ENCODE assay signal across 8 mouse cellular contexts in the genomic region with DNA sequence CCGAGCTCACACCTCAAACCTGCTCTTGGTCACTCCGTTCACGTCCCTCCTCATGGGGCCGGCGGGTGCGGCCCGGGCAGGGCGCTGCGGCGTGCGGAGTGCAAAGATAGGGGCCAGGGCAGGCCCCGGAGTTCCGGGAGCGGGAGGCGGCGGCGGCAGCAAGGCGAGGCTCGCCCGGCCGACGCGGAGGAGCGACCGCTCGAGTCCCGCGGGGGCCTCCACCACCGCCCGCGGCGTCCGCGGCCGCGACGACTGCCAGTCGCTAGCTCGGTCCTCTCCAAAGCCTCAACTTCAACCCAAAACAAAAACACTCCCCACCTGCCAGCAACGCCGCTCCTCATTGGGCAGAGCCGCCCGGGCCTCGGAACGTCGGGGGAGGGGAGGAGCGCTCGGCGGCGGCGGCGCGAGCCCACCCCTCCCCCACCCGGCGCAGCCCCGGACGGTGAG. TPM values are rescaled to one million over a fixed set of nuclear protein-coding genes. Genes with fewer than 3 reads are reported as not detected.
DNase-seq lines count a peak whose midpoint lies in the region; ATAC-seq and TF ChIP-seq lines count a peak whose summit lies in the region.

No protein-coding gene starts in this region.

- peak; percentile 58 for ATAC-seq in G1E (ENCODE audit: extremely low read depth, insufficient number of reproducible peaks, low FRiP score, poor library complexity, severe bottlenecking)
- ATAC-seq in forebrain, postnatal 0 days = peak; percentile 91
- ATAC-seq in hematopoietic stem cell, adult 5-6 weeks (replicated peaks in 1 of 2; ENCODE audit: insufficient read depth in 1 of 2, low FRiP score in 2 of 2, low TSS enrichment in 1 of 2, low read depth in 1 of 2, poor library complexity in 2 of 2, severe bottlenecking in 2 of 2) = peak; percentile 68
- peak; percentile 93 for ATAC-seq in lung, embryonic 16.5 days (ENCODE audit: low read depth)

- peak overlapping the region; percentile 96 for H3K27ac ChIP-seq in forebrain, postnatal 0 days (ENCODE audit: low read depth, low read length)
- peak overlapping the region; percentile 91 for H3K27ac ChIP-seq in lung, embryonic 16.5 days (ENCODE audit: low read length)

- no peaks in the 10 kb centered on the region for H3K9me3 ChIP-seq in G1E (replicated peaks)
- H3K9me3 ChIP-seq in forebrain, postnatal 0 days (ENCODE audit: low read length) = no peaks in the 10 kb centered on the region
- H3K9me3 ChIP-seq in lung, embryonic 16.5 days (ENCODE audit: control insufficient read depth, low read length) = no peaks in the 10 kb centered on the region

- no peaks in the 10 kb centered on the region for H3K27me3 ChIP-seq in G1E (ENCODE audit: insufficient read depth, low read length)
- H3K27me3 ChIP-seq in forebrain, postnatal 0 days (ENCODE audit: insufficient read depth, low read length) = no peaks in the 10 kb centered on the region
- H3K27me3 ChIP-seq in lung, embryonic 16.5 days (ENCODE audit: control insufficient read depth, insufficient read depth, low read depth, low read length) = no peaks in the 10 kb centered on the region

- peaks cover 28% of the 10 kb centered on the region for H3K36me3 ChIP-seq in G1E (replicated peaks)
- 0 out of 2 replicates have a peak, but pooled peaks cover 3% of the 10 kb centered on the region for H3K36me3 ChIP-seq in forebrain, postnatal 0 days (ENCODE audit: insufficient read depth)
- no peaks in the 10 kb centered on the region; the same call in 1 of the 2 replicates for H3K36me3 ChIP-seq in lung, embryonic 16.5 days (ENCODE audit: control insufficient read depth, insufficient read depth, low read length)

- H3K4me2 ChIP-seq in forebrain, postnatal 0 days (ENCODE audit: low read depth) = peak overlapping the region; percentile 90
- H3K4me2 ChIP-seq in lung, embryonic 16.5 days (ENCODE audit: low read depth, low read length) = peak overlapping the region; percentile 90

- TF ChIP-seq CTCF in G1E (IDR thresholded peaks at IDR 0.05; ENCODE audit: low read depth, low read length) = no peak
- TF ChIP-seq CTCF in forebrain, postnatal 0 days (IDR thresholded peaks at IDR 0.05; ENCODE audit: low read depth) = no peak

- peak; percentile 98 for DNase-seq in G1E (ENCODE audit: low spot score)
- DNase-seq in cerebellum, adult 18-20 months = peak; percentile 92 to 94
- peak; percentile 94 for DNase-seq in forebrain, postnatal 0 days
- peak; percentile 65 for DNase-seq in layer of hippocampus, adult 9-10 months (ENCODE audit: low spot score)
- peak; percentile 96 for DNase-seq in ovary, postnatal 10 days (ENCODE audit: low spot score)
- DNase-seq in thymus, postnatal 10 days (ENCODE audit: low spot score in 2 of 2) = peak; percentile 88 to 91

- peak overlapping the region; percentile 95 for H3K4me3 ChIP-seq in G1E (ENCODE audit: low read depth, low read length)
- H3K4me3 ChIP-seq in forebrain, postnatal 0 days (ENCODE audit: low read depth, low read length) = peak overlapping the region; percentile 98
- peak overlapping the region; percentile 90 for H3K4me3 ChIP-seq in lung, embryonic 16.5 days (ENCODE audit: low read length)

- H3K9ac ChIP-seq in forebrain, postnatal 0 days = peak overlapping the region; percentile 88
- H3K9ac ChIP-seq in lung, embryonic 16.5 days (ENCODE audit: low read length) = peak overlapping the region; percentile 90

- H3K4me1 ChIP-seq in G1E (ENCODE audit: insufficient read depth, low read depth, low read length) = peaks cover 35% of the 10 kb centered on the region
- peaks cover 6% of the 10 kb centered on the region for H3K4me1 ChIP-seq in forebrain, postnatal 0 days (ENCODE audit: insufficient read depth)
- peaks cover 14% of the 10 kb centered on the region for H3K4me1 ChIP-seq in lung, embryonic 16.5 days (replicated peaks; ENCODE audit: control insufficient read depth, insufficient read depth, low read length)

- under 1% methylated on average over 39 of the region's 57 CpGs for WGBS in forebrain, postnatal 0 days
- 0% methylated on average over 48 of the region's 57 CpGs for WGBS in lung, embryonic 16.5 days

RNA-seq across cellular contexts. Expression of a gene that starts 0.9 kb away (rescaled TPM):
- total RNA-seq in G1E (2014; fragmentation: Nextera tagmentation) (43.7 and 55.3 TPM in 2 replicates), G1E (2017) (22.4 and 23.7 TPM in 2 replicates)
- polyA plus RNA-seq in G1E (2012) = 12.9 and 13.2 TPM in 2 replicates
- 22.9 and 23.4 TPM in 2 replicates for total RNA-seq in forebrain, postnatal 0 days (2014; rRNA removed)
- polyA plus RNA-seq in forebrain, postnatal 0 days (2015; fragmentation: Nextera tagmentation; extraction: Ambion mirVana) = 9.1 and 12.5 TPM in 2 replicates
- total RNA-seq in hematopoietic stem cell, adult 5-6 weeks (2017) = 24.8 and 26.5 TPM in 2 replicates
- polyA plus RNA-seq in lung, embryonic 16.5 days (2015; fragmentation: Nextera tagmentation; extraction: Ambion mirVana) = 13.9 and 17.0 TPM in 2 replicates

RNA-seq across cellular contexts. Expression of a gene that starts 43.8 kb away (rescaled TPM):
- total RNA-seq in G1E (2014; fragmentation: Nextera tagmentation) (168 and 188 TPM in 2 replicates), G1E (2017) (38.9 and 44.2 TPM in 2 replicates)
- polyA plus RNA-seq in G1E (2012) = 16.6 and 18.0 TPM in 2 replicates
- 30.2 and 35.5 TPM in 2 replicates for total RNA-seq in forebrain, postnatal 0 days (2014; rRNA removed)
- polyA plus RNA-seq in forebrain, postnatal 0 days (2015; fragmentation: Nextera tagmentation; extraction: Ambion mirVana) = 44.9 and 56.4 TPM in 2 replicates
- 44.3 and 69.4 TPM in 2 replicates for total RNA-seq in hematopoietic stem cell, adult 5-6 weeks (2017)
- 58.1 and 59.2 TPM in 2 replicates for polyA plus RNA-seq in lung, embryonic 16.5 days (2015; fragmentation: Nextera tagmentation; extraction: Ambion mirVana)

RNA-seq across cellular contexts. Expression of a gene that starts 53.5 kb away (rescaled TPM):
- total RNA-seq in G1E (2014; fragmentation: Nextera tagmentation) = 84.8 and 93.7 TPM in 2 replicates
- total RNA-seq in G1E (2017) = 45.5 and 54.0 TPM in 2 replicates
- 17.4 and 20.4 TPM in 2 replicates for polyA plus RNA-seq in G1E (2012)
- total RNA-seq in forebrain, postnatal 0 days (2014; rRNA removed) = 35.5 and 36.0 TPM in 2 replicates
- 2.8 and 4.5 TPM in 2 replicates for polyA plus RNA-seq in forebrain, postnatal 0 days (2015; fragmentation: Nextera tagmentation; extraction: Ambion mirVana)
- total RNA-seq in hematopoietic stem cell, adult 5-6 weeks (2017) = 68.2 and 73.3 TPM in 2 replicates
- polyA plus RNA-seq in lung, embryonic 16.5 days (2015; fragmentation: Nextera tagmentation; extraction: Ambion mirVana) = 8.5 and 8.8 TPM in 2 replicates

Comparison
In these comparisons a context has a peak if more than half of its experiments do, and no peak if none do; other contexts are left out.
1. Peak in every context shown above with its lines: DNase-seq, ATAC-seq, H3K4me3 ChIP-seq and H3K27ac ChIP-seq.